Mouse (Mus musculus) spleen, postnatal 14 days (tissue): ENCODE measurements at regions not wholly inside any gene's neighbourhood (a gene's known extent, or its start where the extent isn't known, plus 50 kb on each side); places are given as distances from the start of the nearest gene placed in this dataset.

Experiments used
- DNase-seq, 2 experiments: peaks; one replicate each; pipeline ENCODE4 v3.0.0; 2021 to 2022; ENCODE audit warnings: low spot score in 2 of 2

DNA sequence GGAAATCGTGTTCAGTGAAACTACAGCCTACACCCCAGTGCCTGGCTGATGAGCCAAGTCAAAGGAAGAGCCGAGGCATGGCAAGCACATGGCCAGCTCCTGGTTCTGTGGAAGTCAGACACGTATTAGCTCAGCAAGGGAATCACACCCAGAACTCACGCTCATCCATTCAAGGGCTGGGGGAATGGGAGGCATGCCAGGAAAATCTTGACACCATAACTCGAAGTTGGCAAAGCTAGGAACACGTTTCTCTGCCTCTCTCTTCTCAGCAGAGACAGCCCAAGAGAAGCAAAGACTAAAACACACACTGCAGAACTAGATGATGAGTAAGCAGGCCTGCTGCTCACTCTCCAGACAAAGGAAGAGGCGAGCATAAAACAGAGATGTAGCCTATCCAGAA lies 53.5 kb upstream of the Ypel5 start:
- no peak for DNase-seq

DNA sequence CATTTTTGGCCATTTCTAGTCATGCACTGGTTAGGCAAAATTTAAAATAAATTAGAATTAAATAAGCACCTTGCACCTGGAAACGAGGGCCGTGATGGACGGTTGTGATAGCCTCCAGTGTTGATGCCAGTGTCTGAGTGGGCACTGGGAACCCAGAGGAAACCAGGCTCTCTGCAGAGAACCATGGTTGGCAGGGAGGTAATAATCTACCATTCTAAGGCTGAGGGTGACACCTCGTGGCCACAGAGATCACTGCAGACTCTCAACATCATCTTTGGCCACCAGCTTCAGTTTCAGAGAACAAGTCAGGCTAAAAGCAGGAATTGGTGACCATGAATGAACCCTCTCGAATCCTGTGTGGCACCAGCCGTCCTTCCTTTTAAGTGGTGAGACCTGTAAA lies 54.5 kb upstream of the Ypel5 start:
- peak; percentile 12 to 34 for DNase-seq

DNA sequence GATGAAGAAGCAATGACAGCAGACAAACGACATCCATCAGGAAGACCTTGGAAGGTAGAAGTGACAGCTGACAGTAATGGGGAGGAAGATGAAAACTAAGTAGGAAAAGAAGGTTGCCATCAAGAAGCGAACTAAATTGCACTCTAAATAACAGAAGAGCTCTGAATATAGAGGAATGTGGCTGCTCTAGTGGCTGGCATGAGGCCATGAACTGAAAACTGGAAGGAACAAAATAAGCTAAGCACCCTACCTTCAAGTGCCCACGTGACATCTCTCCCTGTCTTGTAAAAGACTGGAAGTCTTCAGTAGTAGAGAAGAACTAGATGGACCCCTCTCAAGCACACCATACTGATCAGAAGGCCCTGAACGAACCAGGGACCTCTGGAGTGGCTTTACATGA lies 68.0 kb upstream of the Ypel5 start:
- DNase-seq: no peak

DNA sequence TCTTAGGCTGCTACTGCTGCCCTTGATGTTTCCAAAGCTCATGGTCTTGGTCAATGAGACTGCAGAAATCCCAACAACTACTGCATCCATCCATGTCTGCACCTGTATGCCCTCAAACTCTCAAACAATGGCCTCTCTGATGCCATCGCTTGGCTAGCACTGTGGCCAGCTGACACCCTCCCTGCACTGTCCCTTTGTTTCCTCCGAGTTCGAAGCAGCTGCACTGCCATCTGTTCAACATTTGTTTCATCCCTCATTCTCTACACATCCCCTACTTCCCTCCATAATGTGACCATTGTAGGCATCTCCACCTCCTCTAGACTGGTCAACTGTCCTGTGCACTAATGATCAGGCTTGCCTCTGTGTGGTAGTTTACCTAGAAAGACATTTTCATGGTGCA lies 75.3 kb upstream of the Ypel5 start:
- no peak for DNase-seq

DNA sequence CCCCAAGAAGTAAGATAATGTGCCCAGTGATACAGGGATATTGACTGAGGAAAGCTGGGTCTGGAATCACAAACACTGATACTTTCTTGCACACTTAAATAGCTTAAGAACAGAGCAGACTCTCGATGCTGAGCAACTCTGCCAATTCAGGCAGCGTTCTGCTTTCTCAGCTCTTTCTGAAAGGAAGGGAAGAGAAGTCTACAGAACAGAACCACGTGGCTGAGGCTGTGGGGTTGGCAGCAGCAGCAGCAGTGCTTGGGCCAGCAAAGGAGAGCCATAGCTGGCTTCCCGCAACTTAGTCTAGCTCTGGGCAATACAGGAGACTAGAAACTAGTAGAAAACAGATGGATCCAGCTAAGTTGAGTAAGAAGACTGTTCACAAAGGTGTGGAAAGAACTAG lies 89.8 kb upstream of the Ypel5 start:
- DNase-seq: no peak

DNA sequence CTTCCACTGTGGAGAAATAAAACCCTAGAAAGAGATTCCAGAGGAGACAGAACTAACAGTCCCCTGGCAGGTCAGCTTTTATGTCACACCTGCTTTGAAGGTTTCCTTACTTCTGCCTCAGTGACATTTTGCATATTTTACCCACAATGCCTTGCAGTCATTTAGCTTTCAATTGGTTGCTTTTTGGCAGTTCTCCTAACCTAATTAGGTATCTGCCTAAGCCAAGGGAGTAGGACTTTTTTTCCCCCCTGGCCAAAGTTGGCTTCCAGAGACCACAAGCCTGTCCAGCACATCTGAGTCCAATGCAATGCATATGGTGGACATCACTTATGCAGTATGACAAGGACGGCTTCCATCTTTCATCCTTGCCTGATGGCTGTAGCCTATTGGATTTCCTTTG lies 103.2 kb upstream of the Ypel5 start:
- DNase-seq: no peak

DNA sequence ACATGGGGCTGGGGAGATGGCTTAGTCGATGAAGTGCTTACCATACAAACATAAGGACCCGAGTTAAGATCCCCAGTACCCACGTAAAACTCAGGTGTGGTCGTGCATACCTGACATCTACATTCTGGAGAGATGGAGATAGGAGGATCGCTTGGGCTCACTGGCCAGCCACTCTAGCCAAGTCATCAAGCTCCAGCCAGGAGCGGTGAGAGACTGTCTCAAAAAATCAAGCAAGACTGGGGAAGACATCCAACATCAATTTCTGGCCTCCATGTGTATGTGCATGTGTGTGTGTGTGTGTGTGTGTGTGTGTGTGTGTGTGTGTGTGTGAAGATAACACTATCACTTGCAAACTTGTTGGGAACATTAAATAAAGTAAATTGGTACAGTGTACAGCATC lies 104.6 kb upstream of the Ypel5 start:
- DNase-seq: no peak

DNA sequence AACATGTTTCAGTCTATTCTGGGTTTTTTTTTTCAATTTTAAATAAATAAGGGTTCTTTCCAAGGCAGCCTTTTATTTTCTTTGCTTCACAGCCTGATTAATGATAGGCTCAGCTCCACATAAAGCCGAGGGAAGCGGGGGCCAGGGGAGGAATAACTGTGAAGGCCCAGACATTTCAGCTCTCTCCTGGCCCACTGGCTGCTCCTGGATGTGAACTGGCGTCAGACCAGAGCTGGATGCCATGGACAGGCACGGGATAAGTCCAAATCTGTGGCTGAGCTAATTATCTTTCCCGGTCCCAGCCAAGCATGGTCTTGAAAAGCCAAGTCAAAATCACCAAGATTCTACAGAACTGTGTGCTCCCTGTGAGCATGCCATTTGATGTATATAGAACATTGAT lies 105.1 kb upstream of the Ypel5 start:
- no peak for DNase-seq

DNA sequence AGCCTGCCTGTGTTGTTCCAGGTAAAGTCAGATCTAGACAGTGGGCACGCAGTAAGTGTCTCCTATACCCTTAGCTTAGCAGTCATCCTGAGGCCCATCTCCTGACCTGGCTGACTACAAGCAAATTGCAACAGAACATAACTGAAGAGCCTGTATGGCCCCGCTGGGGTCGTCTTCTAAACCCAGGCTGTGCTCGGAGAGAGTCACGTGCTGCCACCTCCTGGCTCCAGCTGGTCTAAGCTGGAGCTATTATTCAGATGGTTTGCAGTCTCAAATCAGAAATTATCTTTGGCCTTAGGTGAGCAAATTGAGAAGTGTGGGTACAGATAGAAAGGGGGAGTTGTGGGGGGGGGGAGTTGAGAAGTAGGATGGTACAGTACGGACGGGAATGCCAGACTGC lies 115.5 kb upstream of the Ypel5 start:
- DNase-seq: no peak

DNA sequence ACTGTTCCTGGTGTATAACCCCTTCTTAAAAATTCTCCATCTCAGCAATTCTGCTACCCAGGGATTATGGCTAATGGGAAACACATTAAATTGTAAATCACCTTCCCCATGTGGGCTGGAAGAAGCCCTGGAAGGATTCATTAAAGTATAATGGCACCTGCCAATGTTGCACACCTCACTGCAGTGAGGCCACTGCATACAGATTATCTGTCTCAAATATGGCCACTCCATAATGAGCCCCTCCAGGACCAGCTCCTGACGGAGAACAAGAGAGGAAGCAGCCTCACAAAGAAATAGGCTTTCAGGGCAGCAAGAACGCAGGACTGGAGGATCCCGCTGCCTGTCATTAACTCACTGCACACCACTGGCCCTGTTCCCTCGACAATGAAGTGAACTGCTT lies 115.2 kb upstream of the Alk start:
- no peak for DNase-seq

DNA sequence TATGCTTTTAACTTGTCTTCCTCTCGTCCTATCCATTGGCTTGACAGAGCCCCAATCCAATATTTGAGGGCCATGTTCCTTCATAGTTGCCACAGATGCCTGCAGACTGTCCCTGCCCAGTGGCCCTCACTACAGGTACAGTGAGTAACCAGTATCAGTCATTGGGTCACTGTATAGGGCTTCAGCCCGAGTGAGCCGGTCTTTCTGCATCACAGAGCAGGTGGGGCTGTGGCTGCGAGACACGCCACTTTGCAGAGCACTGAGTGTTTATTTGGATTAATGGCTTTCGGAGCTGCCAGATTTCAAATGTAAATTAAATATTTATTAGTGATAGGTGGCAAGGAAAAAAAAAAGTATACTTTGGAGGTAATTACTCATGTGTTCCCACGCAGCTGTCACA lies 87.2 kb upstream of the Alk start:
- no peak for DNase-seq

DNA sequence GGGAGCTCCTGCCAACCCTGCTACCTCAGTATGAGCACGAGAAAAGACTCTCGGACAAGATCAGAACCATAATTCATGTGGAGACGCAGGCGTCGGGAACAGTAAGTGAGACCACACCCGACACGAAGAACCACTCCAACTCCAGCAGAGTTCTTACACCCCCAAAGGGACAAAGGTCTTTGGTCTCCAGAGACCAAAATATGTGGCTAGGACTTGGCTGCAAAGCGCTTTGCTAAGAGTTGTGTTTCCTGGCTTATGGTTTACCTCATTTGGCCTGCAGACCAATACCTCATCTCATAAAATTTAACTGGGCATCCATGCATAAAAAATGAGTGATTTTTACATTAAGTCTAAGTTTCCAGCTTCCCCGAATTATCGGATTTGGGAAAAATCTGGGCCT lies 85.2 kb upstream of the Alk start:
- no peak for DNase-seq

DNA sequence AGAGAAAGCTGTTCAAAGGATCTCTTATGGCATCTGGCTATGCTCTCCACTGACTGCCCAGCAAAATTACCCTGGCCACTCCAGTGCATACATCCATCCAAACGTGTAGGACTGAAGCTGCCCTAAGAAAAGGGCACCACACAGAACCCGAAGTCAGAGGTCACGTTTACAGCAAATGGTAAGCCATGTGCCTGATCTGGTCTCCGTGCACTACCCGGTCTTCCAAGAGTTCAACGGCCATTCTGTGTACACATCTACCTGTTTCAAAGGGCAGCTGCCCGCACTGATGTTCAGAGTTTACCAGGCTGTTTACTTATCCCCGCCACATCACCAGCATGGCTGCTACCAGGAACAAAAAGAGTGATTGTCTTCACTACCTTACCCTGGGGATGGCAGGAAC lies 84.4 kb upstream of the Alk start:
- no peak for DNase-seq

DNA sequence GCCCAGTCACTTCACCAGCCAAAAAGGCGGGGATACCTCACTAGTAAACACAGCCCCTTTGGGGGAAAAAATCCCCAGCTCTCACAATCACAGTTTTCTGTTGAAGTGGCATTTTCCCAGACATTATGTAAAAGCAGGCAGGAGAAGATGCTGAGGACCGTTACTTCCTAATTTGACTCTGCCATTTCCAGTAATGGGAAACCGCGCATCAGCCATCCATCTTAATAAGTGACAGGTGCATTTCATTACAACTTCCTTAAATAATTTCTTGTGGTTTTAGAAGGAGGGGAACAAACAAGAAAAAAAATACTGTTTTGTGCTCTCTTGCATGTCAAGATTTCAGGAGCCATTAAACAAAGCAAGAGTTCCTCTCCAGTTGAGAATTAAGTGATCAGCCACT lies 70.2 kb upstream of the Alk start:
- DNase-seq: no peak

DNA sequence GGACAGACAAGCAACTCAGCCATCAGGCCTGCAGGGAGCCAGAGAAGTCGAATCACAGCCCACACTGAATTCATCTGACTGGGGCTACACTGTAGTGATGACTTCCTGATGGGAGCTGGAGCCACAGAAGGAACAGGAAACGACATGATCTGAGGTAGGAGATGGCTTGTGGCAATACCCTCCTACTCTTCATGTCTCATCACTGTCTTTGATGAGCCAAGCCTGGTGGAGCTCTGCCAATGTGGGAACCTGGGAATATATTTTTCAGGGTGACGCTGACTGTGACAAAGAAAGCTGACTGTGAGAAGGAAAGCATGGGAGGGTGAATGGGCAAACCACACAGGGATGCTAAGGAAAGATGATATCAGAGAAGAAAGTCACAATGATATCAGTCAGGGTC lies 67.6 kb upstream of the Alk start:
- DNase-seq: no peak

DNA sequence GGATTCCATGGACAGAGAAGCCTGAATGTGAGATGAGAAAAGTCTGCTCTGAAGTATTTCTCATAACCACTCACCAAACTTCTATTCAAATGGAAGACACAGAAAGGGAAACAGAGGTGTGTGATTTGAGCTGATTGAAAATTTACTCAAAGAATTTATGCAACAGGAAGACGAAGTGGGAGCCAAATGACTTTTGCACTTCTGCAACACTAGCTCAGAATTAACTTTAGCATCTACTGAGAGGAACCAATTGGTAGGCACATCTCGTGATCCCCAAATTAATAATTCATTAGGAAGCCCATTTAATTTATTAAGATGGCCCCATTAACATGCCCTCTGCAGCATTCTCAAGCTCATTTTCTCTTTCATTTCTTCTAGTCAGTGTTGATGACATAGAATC lies 62.5 kb upstream of the Alk start:
- no peak for DNase-seq

DNA sequence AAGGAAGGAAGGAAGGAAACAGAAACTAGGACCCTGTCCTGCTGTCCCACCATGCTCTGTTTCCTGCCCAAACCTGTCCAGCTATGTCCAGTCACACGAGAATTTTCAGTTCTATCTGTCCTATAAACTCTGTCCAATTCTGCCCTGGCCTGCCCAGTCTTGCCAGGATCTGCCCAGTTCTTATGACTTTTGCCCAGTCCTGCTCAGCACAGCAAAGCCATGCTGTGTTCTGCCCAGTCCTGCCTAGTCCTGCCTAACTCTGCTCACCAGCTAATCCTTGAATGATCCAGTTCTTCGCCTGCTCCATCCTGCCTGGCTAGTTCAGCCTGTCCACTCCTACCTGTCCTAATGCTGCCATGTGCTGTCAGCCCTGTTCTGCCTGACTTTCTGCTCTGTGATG lies 57.3 kb upstream of the Alk start:
- no peak for DNase-seq

DNA sequence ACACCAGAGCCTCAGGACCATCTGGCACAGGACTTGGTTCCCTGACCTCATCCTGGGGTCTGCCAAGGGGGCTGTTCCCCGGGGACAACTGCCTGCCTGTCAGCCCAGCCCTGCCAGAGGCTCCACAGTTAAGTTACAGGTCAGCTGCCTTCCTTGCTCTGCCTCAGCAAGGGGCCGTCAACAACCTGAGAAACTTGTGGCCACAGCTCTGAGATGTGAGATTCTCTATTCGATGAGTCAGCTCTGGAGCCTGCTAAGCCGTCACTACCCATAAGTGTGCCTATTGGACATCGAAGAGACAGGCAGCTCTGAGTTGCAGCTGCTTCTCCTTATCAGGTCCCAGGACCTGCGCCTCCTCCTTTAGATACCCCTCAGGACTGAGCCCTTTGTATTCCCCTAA lies 54.3 kb upstream of the Alk start:
- no peak for DNase-seq

DNA sequence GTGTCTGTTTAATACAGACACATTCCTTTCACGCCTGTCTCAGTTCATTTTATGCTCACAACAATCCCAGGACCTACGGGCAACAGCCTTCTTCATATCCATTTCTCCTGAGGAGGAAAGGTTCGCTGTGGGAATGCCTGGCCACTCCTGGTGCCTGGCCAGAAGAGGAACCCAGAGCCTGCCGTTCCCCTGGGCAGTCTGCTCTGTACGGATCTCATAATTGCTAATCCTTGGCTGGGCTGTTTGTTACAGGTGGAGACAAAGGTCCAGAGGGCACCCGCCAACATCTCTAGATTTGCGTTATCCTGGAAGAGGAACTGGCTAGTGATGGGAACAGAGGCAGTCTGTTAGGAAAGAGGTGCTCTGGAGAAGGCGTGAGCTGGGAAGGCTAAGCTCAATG lies 53.4 kb upstream of the Alk start:
- DNase-seq: no peak
